Mouse (Mus musculus): ENCODE results near the gene Syt3.

Gene Syt3

DNA sequence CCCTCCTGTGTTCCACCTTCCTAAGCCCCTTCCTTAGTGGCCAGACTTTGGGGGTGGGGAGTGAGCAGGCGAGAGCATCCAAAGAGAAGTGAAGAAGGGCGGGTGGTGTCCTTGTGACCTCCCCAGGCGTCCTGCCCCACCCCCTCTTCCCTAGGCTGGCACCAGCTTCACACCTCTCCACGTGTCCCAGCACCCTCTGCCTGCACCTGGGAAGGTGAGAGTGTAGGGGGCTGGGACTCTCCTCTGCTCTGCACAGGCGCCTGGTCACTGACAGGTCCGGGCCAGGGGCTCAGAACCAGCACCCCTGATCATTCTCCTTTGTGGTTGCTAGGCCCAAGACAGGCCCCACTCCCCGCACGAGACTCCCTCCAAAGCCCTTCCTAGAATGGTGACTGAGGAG is 43.8 kb downstream of the Syt3 start:
- no peak for DNase-seq

DNA sequence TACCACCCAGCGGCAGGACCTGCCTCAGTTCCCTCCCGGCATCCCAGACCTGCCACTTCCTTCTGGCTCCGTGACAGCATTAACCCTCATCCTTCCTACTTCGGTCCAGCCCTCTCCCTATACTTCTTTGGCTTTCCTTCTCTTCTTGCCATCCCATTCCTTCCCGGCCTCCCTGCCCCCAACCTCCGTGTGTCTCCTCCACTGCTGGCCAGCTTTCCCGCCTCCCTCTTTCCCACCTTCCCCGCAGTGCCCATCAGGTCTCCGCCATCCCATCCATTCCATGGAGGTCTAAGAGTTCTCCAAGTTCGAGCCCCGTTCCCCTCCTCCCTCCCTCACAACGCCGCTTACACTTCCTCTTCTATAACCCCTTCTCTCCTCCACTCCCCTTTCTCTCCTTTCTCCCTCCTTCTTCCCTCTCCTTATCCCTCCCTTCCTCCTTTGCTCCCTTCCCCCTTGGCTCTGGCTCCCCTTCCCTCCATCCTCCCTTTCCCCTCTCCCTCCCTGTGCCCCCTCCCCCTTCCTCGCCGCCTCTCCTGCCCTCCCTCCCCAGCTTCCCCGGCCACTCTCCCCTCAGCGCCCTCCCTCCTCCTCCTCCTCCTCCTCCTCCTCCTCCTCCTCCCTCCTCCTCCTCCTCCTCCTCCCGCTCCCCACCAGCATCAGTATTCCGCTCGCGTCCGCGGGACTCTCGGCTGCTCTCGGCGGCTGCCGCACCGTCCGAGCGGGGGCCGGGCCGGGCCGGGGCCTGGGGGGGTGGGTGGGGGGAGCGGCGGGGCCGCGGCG is 44.5 kb downstream of the Syt3 start:
- no peak for DNase-seq

DNA sequence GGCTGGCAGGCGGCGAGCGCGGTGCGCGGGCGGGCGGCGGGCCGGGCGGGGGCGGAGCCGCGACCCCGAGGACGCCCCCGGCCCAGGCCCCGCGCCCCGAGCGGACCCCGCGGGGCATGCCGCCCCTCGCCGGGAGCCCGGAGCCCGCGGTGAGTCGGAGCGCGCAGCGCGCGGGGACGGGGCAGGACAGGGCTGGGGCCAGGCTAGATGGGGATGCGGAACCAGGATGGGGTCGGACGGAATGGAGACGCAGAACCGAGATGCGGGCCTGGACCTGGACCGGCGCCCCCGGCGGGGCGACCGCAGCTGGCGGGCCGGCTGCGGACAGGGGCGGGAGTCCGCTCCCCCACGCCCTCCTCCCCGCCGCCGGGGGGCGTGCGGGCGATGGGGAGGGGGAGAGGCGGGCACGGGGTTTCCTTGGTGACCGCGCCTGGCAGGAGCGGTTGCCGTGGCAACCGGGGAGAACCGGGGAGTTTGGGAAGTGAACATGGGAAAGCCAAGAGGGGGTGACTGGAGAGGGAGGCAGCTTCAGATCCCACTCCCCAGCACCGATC is 45.1 kb downstream of the Syt3 start, which contains the start of gene Lrrc4b:
Gene Lrrc4b (plus strand): TSS at position 51 of the 554 bp plus-strand sequence.
- no peak for DNase-seq

DNA sequence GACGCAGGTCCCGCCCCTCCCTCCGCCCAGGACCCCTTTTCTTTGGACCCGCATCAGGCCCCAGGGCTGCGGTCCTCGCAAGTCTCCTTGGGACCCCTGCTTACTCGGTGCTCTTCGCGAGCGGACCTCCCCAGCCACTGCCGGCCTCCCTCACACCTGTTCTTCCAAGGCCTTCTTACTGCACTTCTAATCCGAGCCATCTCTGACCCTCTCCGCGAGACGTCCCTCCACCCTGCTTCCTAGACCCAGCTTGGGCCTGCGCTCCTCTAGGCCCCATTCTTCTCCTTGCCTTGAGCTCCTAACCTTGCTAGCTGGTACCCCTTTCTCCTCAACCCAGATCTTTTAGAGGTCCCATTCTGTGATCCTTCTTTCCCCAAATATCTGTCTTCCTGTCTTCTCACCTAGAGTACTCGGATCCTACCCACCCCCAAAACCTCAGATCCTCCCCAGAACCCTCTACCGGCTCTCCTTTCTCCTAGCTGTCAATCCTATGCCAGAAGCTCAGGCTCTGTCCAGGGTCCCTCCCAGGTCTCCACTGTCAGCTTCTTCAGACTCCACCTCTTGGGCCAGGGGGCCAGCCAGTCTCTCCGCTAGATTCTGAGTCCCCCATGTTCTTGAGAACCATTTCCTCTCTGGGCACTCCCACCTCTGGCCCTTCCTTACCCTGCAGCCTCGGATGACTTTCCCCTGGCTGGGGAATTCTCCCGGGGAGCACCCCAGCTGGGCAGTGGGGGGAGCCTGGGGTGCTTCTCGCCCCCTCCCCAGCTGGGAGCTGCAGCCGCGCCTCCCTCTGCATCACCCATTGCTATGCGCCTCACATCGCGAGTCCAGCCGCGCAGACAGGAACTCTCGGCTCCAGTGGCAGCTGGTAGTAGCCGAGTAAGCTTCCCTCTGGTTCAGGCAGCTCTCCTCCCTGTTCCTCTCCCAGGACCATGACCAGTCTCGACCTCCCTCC is 45.9 kb downstream of the Syt3 start:
- DNase-seq = no peak

DNA sequence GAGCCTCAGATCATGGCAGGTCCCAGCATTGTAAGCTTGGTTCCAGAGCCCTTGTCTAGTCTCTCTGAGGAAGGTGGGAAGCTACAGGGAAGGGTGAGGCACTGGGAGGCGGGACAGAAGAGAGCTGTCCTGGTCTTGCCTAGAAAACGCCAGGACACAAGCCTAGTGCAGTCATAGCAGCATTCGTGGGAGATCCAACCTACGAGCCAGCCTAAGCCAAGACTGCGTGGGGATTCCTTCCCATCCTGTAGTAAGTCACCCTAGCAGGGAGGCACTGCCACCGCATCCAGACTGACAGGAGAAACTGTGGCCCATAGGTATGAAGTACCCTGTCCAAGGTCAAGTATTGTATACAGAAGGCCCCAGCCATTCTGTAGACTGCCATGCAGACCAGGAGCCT is 48.6 kb downstream of the Syt3 start:
- no peak for DNase-seq

DNA sequence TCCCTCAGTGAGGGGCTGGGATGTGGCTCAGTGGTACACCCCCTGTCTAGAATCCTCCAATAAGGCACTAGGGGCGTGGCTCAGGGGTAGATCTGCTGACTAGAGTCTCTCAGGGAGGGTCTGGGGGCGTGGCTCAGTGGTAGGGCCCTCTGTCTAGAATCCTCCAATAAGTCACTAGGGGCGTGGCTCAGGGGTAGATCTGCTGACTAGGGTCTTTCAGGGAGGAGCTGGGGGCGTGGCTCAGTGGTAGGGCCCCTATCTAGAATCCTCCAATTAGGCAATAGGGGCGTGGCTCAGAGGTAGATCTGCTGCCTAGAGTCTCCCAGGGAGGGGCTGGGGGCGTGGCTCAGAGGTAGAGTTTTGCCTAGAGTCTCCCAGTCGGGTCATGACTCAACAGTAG is 49.5 kb downstream of the Syt3 start:
- no peak for DNase-seq

DNA sequence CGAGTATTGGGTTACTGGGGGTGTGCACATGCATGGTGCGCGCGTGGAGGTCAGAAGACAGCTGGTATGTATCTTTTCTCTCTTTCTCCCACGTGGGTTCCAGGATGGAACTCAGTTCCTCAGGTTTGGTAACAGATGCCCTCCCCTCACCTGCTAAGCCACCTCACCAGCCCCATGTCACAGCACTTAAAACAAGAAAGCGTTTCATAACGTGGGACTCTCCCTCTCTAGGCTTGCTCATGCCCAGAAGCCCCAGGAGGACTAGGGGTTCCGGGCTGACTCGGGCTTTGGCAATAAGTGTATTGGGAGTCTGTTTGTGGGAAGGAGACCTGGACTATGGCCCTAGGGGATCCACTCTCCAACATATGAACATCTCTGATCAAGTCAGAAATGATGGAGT is 50.2 kb downstream of the Syt3 start:
- DNase-seq = no peak

DNA sequence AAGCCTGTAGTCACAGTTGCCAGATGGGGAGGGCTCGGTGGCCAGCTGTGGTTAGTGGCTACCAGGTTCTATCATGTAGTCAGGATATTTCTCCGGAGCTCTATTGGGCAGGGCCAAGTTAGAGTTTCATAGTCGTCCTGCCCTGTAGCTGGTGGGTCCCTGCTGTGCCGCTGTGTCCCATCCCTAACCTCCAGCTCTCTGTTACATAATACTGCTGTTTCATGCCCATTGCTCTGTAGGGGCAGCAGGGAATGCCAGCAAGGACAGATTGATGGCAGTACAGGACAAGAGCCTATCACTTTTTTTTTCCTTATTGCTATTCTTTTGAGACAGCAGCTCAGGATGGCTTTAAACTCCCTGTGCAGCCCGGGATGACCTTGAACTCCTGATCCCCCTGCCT is 51.9 kb downstream of the Syt3 start:
- no peak for DNase-seq

DNA sequence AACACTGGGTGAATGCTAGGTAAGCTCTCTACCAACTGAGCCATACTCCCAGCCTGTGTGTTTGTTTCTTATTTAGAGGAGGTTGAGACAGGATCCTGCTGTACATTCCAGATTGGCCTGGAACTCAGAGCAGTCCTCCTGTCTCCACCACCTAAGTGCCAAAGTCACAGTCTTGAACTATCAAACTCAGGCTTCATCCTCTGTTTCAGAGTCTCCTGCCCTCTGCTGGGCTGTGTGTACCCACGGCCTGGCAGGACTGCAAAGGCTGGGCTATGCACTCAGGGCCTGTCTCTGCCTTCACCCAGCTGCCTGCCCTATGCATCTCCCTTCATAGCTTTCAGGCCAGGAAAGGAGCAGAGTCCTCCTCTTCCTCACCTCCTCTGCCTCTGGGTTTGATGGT is 52.4 kb downstream of the Syt3 start:
- no peak for DNase-seq

DNA sequence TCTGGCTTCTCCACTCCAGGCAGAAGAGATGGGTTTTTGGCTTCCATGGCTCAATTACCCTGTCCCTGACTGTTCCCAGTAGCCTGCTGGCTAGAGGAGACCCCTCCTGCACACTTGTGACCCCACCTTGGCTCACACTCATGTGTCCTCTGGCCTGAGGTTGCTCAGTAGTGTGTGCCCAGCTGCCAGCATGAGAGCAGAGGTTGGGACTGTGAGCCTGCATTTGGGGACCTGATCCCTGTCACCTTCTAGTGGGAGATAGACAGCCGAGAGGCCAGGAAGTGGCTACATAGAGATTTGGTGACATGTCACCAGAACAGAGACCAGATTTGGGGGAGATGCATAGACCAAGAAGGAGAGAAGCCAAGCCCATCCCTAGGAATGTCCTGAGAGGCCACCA is 53.3 kb downstream of the Syt3 start:
- DNase-seq = no peak

DNA sequence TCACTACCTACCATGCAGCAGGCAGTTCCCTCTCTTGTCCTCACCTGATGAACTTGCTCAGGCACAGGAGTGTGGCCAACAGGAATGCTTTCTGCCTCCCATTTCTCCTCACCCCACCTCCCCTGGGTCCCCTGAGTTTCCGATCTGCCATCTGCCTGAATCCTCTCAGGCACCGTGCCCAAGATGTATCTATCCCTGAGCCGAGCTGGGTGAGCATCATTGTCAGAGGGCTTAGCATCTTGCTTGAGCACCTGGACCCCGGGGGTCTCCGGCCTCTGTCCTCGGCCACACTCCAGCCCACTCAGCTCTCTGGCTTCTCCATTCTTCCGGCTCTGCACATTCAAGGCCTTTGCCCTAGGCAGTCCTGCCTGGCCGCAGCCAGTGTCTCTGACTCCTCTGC is 54.0 kb downstream of the Syt3 start:
- DNase-seq = no peak

DNA sequence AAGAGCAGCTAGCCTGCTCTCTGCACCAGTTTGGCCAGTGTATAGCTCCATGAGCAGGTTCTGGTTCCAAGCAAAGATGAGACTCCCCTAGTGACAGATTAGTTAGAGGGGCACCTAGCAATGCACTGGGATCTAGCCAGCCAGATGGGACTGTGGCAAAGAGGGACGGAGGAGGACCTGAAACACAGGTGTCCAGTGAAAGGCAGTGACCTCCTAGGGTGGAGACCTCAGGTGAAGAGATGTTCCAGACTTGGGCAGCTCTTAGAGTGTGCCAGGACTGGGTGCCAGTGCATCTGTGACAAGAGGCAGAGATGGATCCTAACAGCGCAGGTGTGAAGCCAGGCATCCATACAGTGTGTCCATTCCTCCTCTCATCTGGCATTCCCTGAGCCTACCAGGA is 55.8 kb downstream of the Syt3 start:
- no peak for DNase-seq

DNA sequence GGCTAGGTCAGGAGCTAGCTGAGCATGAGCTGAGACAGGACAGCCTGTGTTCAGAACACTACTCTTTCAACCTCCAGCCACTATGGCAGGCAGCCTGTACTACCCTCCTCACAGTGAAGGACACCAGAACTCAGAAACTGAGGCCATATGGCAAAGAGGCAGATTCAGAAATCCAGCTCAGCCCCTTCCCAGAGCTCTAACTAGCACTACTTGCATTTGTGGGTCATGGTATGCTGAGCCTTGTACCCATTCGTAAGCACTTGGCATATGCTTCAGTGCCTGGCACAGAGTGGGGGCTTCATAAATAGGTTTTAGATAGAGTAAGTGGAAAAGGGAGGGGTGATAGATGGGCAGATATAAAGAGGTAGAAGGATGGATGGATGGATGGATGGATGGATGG is 56.6 kb downstream of the Syt3 start:
- DNase-seq = no peak

DNA sequence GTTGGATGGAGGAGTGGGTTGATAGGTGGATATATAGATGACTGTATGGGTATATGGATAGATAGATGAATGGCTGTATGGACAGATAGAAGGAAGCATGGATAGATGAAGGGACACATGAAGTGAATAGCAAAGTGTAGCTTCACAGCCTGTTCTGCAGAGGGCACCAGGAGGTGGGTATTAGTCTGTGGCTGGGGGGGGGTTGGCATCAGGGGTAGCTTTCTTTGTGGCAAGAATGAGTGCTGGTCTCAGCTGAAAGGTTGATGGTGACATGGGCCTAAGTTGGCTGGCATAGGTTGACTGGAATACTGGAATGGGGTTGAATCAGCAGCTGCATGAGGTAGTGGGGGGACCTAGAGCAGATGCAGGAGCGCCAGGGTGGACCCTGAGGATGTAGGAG is 57.3 kb downstream of the Syt3 start:
- DNase-seq = no peak

DNA sequence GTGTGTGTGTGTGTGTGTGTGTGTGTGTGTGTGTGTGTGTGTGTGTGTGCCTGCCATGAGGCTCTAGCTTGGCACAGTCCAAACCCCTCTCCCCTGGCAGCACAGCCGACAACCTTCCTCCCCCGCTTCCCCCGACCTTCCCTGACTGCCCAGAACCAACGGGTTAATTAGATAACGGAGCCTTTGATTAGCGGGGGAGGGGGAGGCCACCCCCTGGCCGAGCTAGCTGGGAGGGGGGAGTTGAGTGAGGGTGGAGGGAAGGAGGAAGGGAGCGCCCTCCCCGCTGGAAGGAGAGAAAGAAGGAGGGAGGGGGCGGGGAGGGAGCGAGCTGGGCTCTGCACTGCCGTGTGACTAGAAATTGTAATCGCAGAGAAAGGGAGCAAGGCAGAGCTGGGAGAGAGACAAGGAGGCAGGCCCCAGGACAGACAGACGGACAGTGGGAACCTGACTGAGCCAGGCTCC is 57.8 kb downstream of the Syt3 start:
- DNase-seq = no peak

DNA sequence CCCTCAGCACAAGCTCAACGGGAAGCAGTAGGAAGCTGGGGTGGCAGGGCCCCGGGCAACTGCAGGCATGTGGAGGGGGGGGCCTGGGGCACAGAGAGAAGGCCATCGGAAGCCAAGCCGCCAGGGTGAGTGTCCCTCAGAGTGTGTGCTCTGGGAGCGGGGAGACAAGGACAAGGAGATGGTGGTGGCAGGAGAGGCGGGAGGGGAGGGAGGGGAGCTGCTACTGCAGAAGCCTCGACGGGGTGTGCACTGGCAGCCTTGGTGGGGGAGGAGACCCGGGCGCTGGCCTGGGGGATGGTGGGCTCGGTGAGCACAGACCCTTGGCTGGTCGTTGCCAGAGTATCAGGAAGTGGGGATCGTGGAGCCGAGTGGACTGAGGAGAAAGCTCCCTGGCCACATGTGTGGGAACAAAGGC is 58.5 kb downstream of the Syt3 start:
- no peak for DNase-seq

DNA sequence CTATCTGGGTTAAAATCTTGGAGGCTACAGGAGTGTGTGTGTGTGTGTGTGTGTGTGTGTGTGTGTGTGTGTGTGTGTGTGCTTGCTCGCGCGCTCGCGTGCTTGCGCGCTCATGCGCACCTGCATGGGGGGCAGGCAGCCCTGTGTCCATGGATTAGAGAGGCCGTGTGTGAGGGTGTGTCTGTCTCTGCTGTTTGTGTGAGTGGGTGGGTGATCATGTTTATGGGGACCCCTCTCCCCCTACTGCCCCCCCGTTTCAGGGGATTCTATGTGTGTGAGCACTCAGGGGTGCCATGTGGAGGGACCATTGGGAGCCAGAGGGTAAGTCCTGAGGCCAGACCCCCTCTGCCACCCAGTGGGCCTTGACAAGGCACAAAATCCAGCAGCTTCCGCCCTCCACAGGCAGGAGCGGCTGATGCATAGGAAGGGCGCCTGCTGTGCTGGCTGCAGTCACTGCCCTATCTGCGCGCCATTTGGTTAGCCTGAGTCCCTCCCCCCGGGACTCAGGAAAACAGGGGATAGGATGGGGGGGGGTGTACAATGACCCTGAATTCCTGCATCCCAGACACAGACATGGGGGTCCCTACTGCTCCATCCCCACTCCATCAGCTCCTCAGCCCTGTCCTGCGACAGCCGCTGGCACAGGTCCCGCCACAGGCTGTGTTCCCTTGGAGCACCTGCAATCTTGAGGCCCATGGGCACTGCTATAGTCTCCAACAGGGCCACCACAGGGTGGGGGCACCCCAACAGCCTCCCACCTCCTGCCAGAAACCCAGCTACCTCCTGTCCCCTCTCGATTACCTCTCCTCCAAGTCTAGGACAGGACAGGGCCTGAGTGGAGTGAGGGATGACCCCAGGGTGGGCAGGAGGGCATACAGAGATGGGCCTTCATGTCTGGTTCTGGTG is 59.6 kb downstream of the Syt3 start:
- DNase-seq = no peak

DNA sequence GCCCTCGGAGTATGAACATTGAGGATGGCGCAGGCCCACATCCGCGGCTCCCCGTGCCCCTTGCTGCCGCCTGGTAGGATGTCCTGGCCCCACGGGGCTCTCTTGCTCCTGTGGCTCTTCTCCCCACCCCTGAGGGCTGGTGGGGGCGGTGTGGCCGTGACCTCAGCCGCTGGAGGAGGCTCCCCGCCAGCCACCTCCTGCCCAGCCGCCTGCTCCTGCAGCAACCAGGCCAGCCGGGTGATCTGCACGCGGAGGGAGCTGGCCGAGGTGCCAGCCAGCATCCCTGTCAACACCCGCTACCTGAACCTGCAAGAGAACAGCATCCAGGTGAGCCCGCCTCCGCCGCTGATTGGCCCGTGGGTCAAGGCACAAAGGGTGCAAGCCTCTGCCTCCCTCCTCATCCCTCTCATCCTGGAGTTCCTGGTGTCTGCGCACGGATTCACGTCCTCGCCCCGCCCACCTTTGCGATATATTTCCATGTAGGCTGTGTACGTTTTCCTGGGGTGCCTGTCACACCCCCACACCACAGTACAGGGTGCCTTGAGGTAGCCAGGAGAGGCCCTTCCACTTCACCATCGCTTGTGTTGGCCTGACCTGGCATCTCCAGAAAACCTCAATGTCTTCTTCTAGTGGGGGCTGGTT is 61.1 kb downstream of the Syt3 start:
- no peak for DNase-seq

DNA sequence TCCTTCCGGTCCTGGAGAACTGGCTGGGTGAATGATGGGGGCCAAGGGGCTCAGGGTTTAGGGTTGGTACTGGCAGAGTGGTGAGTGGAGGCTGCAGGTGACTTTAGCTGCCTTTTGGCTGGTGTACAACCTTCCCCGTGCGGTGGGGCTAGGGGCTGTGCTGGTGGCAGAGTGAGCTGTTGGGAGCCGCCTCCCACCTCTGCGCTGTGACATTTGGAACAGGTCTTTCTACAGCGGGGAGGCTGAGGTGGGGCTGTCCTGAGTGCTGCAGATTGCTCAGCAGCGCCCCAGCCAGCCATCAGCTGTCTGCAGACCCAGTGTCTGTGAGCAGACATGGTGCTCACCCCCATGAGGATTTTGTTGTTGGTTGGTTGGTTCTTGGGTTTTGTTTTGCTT is 61.6 kb downstream of the Syt3 start:
- DNase-seq = no peak

DNA sequence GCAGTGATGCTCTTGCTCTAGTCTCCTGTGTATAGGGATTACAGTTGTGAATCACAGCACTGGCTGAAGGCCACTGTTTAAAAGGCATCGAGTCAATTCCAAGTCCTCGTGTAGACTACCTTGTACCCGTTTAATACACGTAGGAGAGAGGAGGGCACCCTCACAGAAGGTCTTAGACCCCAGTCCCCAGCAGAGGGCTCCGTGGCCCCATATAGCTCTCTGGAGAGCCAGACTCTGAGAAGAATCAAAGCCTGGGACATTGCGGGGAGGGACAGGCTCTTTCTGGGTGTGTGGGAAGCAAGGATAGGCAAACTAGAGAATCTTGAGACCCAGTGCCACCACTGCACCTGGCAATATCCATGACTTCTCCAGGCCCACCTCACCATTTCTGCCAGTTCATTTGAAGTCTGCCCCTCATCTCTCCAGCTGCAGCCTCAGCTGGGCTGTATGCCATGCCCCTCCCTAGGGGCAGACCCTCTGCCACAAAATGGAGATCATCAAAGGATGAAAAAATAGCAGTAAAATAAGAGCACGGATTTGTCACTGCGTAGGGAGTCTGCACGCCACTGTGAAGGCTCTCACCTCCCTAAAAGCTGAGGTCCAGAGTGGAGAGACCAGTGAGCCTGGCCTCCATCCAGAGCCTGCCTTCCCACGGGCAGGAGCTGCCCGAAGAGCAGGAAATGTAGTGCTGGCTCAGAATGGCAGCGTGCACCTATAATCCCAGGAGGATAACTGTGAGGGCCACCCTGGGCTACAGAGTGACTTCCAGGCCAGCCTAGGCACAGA is 62.4 kb downstream of the Syt3 start:
- DNase-seq = no peak
